Mouse (Mus musculus) hindbrain, embryonic 14.5 days (tissue): Measurements from ENCODE around the gene Fam24a. TPM values are rescaled to one million over a fixed set of nuclear protein-coding genes. Genes with fewer than 3 reads are reported as not detected.
A peak's percentile ranks its signal among the peaks of the same experiment; 100 is the strongest.

Experiments used
- ATAC-seq: fragments of 200-750 bp; cut with Nextera tagmentation; 2 replicates; pipeline ENCODE4 v1.8.0; 2017; ENCODE audit warnings: moderate number of reproducible peaks, mild to moderate bottlenecking, moderate TSS enrichment, moderate library complexity; ENCODE audit not compliant: low FRiP score
- DNase-seq: peaks from one replicate; pipeline ENCODE4 v3.0.0-alpha.2; 2015; ENCODE audit warnings: low spot score
- H3K27ac ChIP-seq: fragments of 300-500 bp; sonication (generic); 2 replicates; pipeline ENCODE4 v1.5.1; 2014; ENCODE audit warnings: mild to moderate bottlenecking, moderate library complexity
- H3K27me3 ChIP-seq: fragments of 300-500 bp; sonication (generic); 2 replicates; pipeline ENCODE4 v1.6.1; 2014; ENCODE audit warnings: mild to moderate bottlenecking, low read length, mixed read lengths; ENCODE audit not compliant: control insufficient read depth, insufficient read depth
- H3K36me3 ChIP-seq: fragments of 300-500 bp; sonication (generic); replicated peaks from 2 replicates; pipeline ENCODE4 v1.6.1; 2014; ENCODE audit not compliant: control insufficient read depth, insufficient read depth
- H3K4me1 ChIP-seq: fragments of 300-500 bp; sonication (generic); replicated peaks from 2 replicates; pipeline ENCODE4 v1.6.1; 2014; ENCODE audit warnings: antibody characterized with exemption, low read length, mixed read lengths; ENCODE audit not compliant: control insufficient read depth, insufficient read depth
- H3K4me2 ChIP-seq: fragments of 300-500 bp; sonication (generic); replicated peaks from 2 replicates; pipeline ENCODE4 v1.6.1; 2014; ENCODE audit warnings: mild to moderate bottlenecking, moderate library complexity
- H3K4me3 ChIP-seq: fragments of 300-500 bp; sonication (generic); replicated peaks from 2 replicates; pipeline ENCODE4 v1.5.1; 2014; ENCODE audit warnings: mild to moderate bottlenecking, low read length
- H3K9ac ChIP-seq: fragments of 300-500 bp; sonication (generic); 2 replicates; pipeline ENCODE4 v1.6.1; 2014
- H3K9me3 ChIP-seq: fragments of 300-500 bp; sonication (generic); 2 replicates; pipeline ENCODE4 v1.6.1; 2016; ENCODE audit warnings: low read length; ENCODE audit not compliant: control insufficient read depth
- WGBS: fragments of 180-500 bp; shearing (Covaris S2); extraction: QIAGEN DNeasy Blood & Tissue Kit; methylation state at CpG from one replicate; pipeline ENCODE4 v1.1.7; 2014; 5-methylcytosine and 5-hydroxymethylcytosine counted together
- polyA plus RNA-seq: library from polyadenylated mRNA; unstranded; fragments of >200 nt; fragmentation: Nextera tagmentation; extraction: Ambion mirVana; gene quantifications from 2 replicates; pipeline ENCODE4 v1.2.1, GENCODE M21; 2014

Gene Fam24a
- polyA plus RNA-seq, 1 experiment from 2014 or later = not detected

GRCm38 (mm10) chr7:131371470-131371860, 37.8 kb downstream of the Fam24a start:
- peak overlapping the region; percentile 78 for H3K9ac ChIP-seq
- WGBS = 10% methylated on average over 9 of the region's 9 CpGs
- H3K27ac ChIP-seq = peak overlapping the region; percentile 84
- peak; percentile 35; the same call in 1 of the 2 replicates for ATAC-seq
- H3K4me2 ChIP-seq = peak overlapping the region; percentile 76
- peak overlapping the region; percentile 55 for H3K4me3 ChIP-seq
- 0 out of 2 replicates have a peak, but pooled peaks cover 5% of the 10 kb centered on the region for H3K36me3 ChIP-seq
- H3K9me3 ChIP-seq = no peaks in the 10 kb centered on the region
- no peak for DNase-seq
- no peaks in the 10 kb centered on the region for H3K27me3 ChIP-seq
- peaks cover 11% of the 10 kb centered on the region for H3K4me1 ChIP-seq

- DNase-seq = no peak
- Histone ChIP-seq H3K9me3 (no peaks in the 10 kb centered on the region), H3K27me3 (no peaks in the 10 kb centered on the region), H3K4me1 (peaks cover 11% of the 10 kb centered on the region), H3K4me2 (peak overlapping the region; percentile 76), H3K9ac (peak overlapping the region; percentile 78), H3K27ac (no peak overlapping the region), H3K4me3 (peak overlapping the region; percentile 55), H3K36me3 (0 out of 2 replicates have a peak, but pooled peaks cover 5% of the 10 kb centered on the region)
- WGBS = 78% methylated on average over 9 of the region's 9 CpGs
- no peak for ATAC-seq
Observed at GRCm38 (mm10) chr7:131371880-131372651, 38.4 kb downstream of the Fam24a start.

Other genes starting within 250 kb of the Fam24a start
- gene 4933402N03Rik, start 187.6 kb upstream of the Fam24a start, polyA plus RNA-seq = not detected in 2 replicates
- gene 5430419D17Rik, start 159.5 kb upstream of the Fam24a start, polyA plus RNA-seq = 0.03 TPM in 1 of 2 replicates, not detected in the other
- not detected in 2 replicates for gene Cuzd1, start 11.6 kb upstream of the Fam24a start, polyA plus RNA-seq
- gene Fam24b, start 4.3 kb upstream of the Fam24a start, polyA plus RNA-seq = not detected in 2 replicates
- 30.0 and 30.6 TPM in 2 replicates for gene 2310057M21Rik, start 28.9 kb downstream of the Fam24a start, polyA plus RNA-seq
- 42.5 and 50.1 TPM in 2 replicates for gene Pstk, start 37.3 kb downstream of the Fam24a start, polyA plus RNA-seq
- 15.7 and 18.0 TPM in 2 replicates for gene Ikzf5, start 76.7 kb downstream of the Fam24a start, polyA plus RNA-seq
- gene Acadsb, start 76.7 kb downstream of the Fam24a start, polyA plus RNA-seq = 91.3 and 101 TPM in 2 replicates
- 1.5 and 1.8 TPM in 2 replicates for gene Hmx3, start 209.0 kb downstream of the Fam24a start, polyA plus RNA-seq
- gene Hmx2, start 214.9 kb downstream of the Fam24a start, polyA plus RNA-seq = 1.3 and 1.9 TPM in 2 replicates
- gene Bub3, start 226.4 kb downstream of the Fam24a start, polyA plus RNA-seq = 157 and 158 TPM in 2 replicates